Mouse (Mus musculus) common myeloid progenitor, adult 5-6 weeks (primary cell): ENCODE data around the gene Hibadh. TPM values are rescaled to one million over a fixed set of nuclear protein-coding genes. Genes with fewer than 3 reads are reported as not detected.
"Not testable (repeated sequence)": the region's sequence is repeated elsewhere in the genome, so short reads cannot be mapped to it uniquely, and the experiment has no call there.

Source experiments
- ATAC-seq: replicated peaks from 2 replicates; pipeline ENCODE4 v1.8.0; 2016; ENCODE audit warnings: low read depth, mild to moderate bottlenecking, moderate TSS enrichment, inconsistent platforms; ENCODE audit not compliant: poor library complexity, severe bottlenecking
- total RNA-seq: library from RNA; stranded (forward); fragments of 200-1000, 187-1606 nt; gene quantifications from 2 replicates; pipeline ENCODE4 v1.2.3, GENCODE M21; 2017

The Hibadh gene
- 57.6 and 70.8 TPM in 2 replicates for total RNA-seq

- peak; percentile 96 for ATAC-seq
Observed at GRCm38 (mm10) chr6:52640224-52640712, at the start of gene Hibadh. TSS of gene Hibadh (minus strand) at chr6:52640389.

GRCm38 (mm10) chr6:52686901-52687500 lies 46.8 kb upstream of the Hibadh start:
- ATAC-seq = no peak

GRCm38 (mm10) chr6:52682607-52683006 lies 42.4 kb upstream of the Hibadh start:
- no peak for ATAC-seq

- no peak for ATAC-seq
Observed at GRCm38 (mm10) chr6:52681847-52682485, 41.8 kb upstream of the Hibadh start.

- ATAC-seq = no peak
Observed at GRCm38 (mm10) chr6:52680458-52681032, 40.4 kb upstream of the Hibadh start.

- ATAC-seq = no peak
Observed at GRCm38 (mm10) chr6:52679565-52679964, 39.4 kb upstream of the Hibadh start.

- not testable (repeated sequence) for ATAC-seq
Observed at GRCm38 (mm10) chr6:52677534-52677933, 37.3 kb upstream of the Hibadh start.

- no peak for ATAC-seq
Observed at GRCm38 (mm10) chr6:52675222-52675921, 35.2 kb upstream of the Hibadh start.

GRCm38 (mm10) chr6:52674541-52674940 lies 34.4 kb upstream of the Hibadh start:
- ATAC-seq = no peak

- no peak for ATAC-seq
Observed at GRCm38 (mm10) chr6:52673706-52674105, 33.5 kb upstream of the Hibadh start.

GRCm38 (mm10) chr6:52672539-52672938 lies 32.4 kb upstream of the Hibadh start:
- peak; percentile 82 for ATAC-seq

- no peak for ATAC-seq
Observed at GRCm38 (mm10) chr6:52671791-52672190, 31.6 kb upstream of the Hibadh start.

- ATAC-seq = not testable (repeated sequence)
Observed at GRCm38 (mm10) chr6:52669878-52670277, 29.7 kb upstream of the Hibadh start.

- no peak for ATAC-seq
Observed at GRCm38 (mm10) chr6:52667641-52668040, 27.5 kb upstream of the Hibadh start.

- ATAC-seq = peak; percentile 68
Observed at GRCm38 (mm10) chr6:52663021-52663420, 22.8 kb upstream of the Hibadh start.

GRCm38 (mm10) chr6:52655266-52655665 lies 15.1 kb upstream of the Hibadh start:
- no peak for ATAC-seq

GRCm38 (mm10) chr6:52648806-52649205 lies 8.6 kb upstream of the Hibadh start:
- ATAC-seq = no peak

- ATAC-seq = no peak
Observed at GRCm38 (mm10) chr6:52648031-52648430, 7.8 kb upstream of the Hibadh start.

- ATAC-seq = no peak
Observed at GRCm38 (mm10) chr6:52645926-52646325, 5.7 kb upstream of the Hibadh start.

- ATAC-seq = no peak
Observed at GRCm38 (mm10) chr6:52642152-52642551, 2.0 kb upstream of the Hibadh start.

- no peak for ATAC-seq
Observed at GRCm38 (mm10) chr6:52641076-52641475, 887 bp upstream of the Hibadh start.
